Mouse (Mus musculus): ENCODE measurements around the gene Ajm1.

GRCm38 (mm10) chr2:25584856-25585255 lies 3.3 kb upstream of the Ajm1 start:
- TF ChIP-seq POLR2A (IDR thresholded peaks at IDR 0.05; ENCODE audit: borderline replicate concordance, insufficient read depth, low read length) (no peak), CTCF (IDR thresholded peaks at IDR 0.05; ENCODE audit: borderline replicate concordance, insufficient read depth, low read depth, low read length) (no peak)

Data from cerebellum, adult 2 months (tissue).